Mouse (Mus musculus) stomach, embryonic 15.5 days (tissue): ENCODE results near the gene Ralgps1. TPM values are rescaled to one million over a fixed set of nuclear protein-coding genes. Genes with fewer than 3 reads are reported as not detected.

Experiments used
- ATAC-seq: fragments of 200-750 bp; cut with Nextera tagmentation; 2 replicates; pipeline ENCODE4 v1.8.0; 2017; ENCODE audit warnings: low read depth, moderate number of reproducible peaks, moderate TSS enrichment; ENCODE audit not compliant: insufficient read depth, low FRiP score
- H3K27ac ChIP-seq: fragments of 300-500 bp; sonication (generic); 2 replicates; pipeline ENCODE4 v1.5.1; 2015; ENCODE audit warnings: mild to moderate bottlenecking, inconsistent platforms
- H3K27me3 ChIP-seq: fragments of 300-500 bp; sonication (generic); replicated peaks from 2 replicates; pipeline ENCODE4 v1.6.1; 2015; ENCODE audit warnings: inconsistent platforms
- H3K36me3 ChIP-seq: fragments of 300-500 bp; sonication (generic); 2 replicates; pipeline ENCODE4 v1.6.1; 2015; ENCODE audit warnings: inconsistent platforms
- H3K4me1 ChIP-seq: fragments of 300-500 bp; sonication (generic); 2 replicates; pipeline ENCODE4 v1.6.1; 2015; ENCODE audit warnings: inconsistent platforms
- H3K4me2 ChIP-seq: fragments of 300-500 bp; sonication (generic); 2 replicates; pipeline ENCODE4 v1.6.1; 2015; ENCODE audit warnings: mild to moderate bottlenecking, inconsistent platforms
- H3K4me3 ChIP-seq: fragments of 300-500 bp; sonication (generic); replicated peaks from 2 replicates; pipeline ENCODE4 v1.5.1; 2015; ENCODE audit warnings: inconsistent platforms
- H3K9ac ChIP-seq: fragments of 300-500 bp; sonication (generic); 2 replicates; pipeline ENCODE4 v1.6.1; 2015; ENCODE audit warnings: inconsistent platforms
- H3K9me3 ChIP-seq: fragments of 300-500 bp; sonication (generic); 2 replicates; pipeline ENCODE4 v1.6.1; 2016; ENCODE audit warnings: inconsistent platforms
- WGBS: fragments of 180-500 bp; shearing (Covaris S2); methylation state at CpG from one replicate; pipeline ENCODE4 v1.1.7; 2015; 5-methylcytosine and 5-hydroxymethylcytosine counted together
- polyA plus RNA-seq: library from polyadenylated mRNA; unstranded; fragments of >200 nt; fragmentation: Nextera tagmentation; extraction: Ambion mirVana; gene quantifications from 2 replicates; pipeline ENCODE4 v1.2.1, GENCODE M21; 2015

Ralgps1 gene
- polyA plus RNA-seq, 1 experiment from 2014 or later, result 6.2 TPM

- Histone ChIP-seq H3K36me3 (no peaks in the 10 kb centered on the region; the same call in 1 of the 2 replicates), H3K9me3 (no peaks in the 10 kb centered on the region), H3K27me3 (no peaks in the 10 kb centered on the region), H3K4me3 (no peak overlapping the region), H3K4me1 (no peaks in the 10 kb centered on the region), H3K27ac (no peak overlapping the region), H3K4me2 (no peak overlapping the region), H3K9ac (no peak overlapping the region)
- 75% methylated on average over 2 of the region's 2 CpGs for WGBS
- ATAC-seq, result no peak
Observed at GRCm38 (mm10) chr2:33231788-33232187, 139.5 kb downstream of the Ralgps1 start.

- Histone ChIP-seq H3K27me3 (no peaks in the 10 kb centered on the region), H3K9me3 (no peaks in the 10 kb centered on the region), H3K9ac (no peak overlapping the region), H3K36me3 (no peaks in the 10 kb centered on the region; the same call in 1 of the 2 replicates), H3K4me1 (no peaks in the 10 kb centered on the region), H3K4me2 (no peak overlapping the region), H3K4me3 (no peak overlapping the region), H3K27ac (no peak overlapping the region)
- 63% methylated on average over 10 of the region's 10 CpGs for WGBS
- ATAC-seq, result no peak
Observed at GRCm38 (mm10) chr2:33230701-33231100, 140.6 kb downstream of the Ralgps1 start.

- Histone ChIP-seq H3K9me3 (no peaks in the 10 kb centered on the region), H3K9ac (no peak overlapping the region), H3K4me1 (no peaks in the 10 kb centered on the region), H3K4me3 (no peak overlapping the region), H3K4me2 (no peak overlapping the region), H3K27ac (no peak overlapping the region), H3K36me3 (no peaks in the 10 kb centered on the region; the same call in 1 of the 2 replicates), H3K27me3 (no peaks in the 10 kb centered on the region)
- 67% methylated on average over 15 of the region's 15 CpGs for WGBS
- no peak for ATAC-seq
Observed at GRCm38 (mm10) chr2:33228551-33228950, 142.7 kb downstream of the Ralgps1 start.

DNA sequence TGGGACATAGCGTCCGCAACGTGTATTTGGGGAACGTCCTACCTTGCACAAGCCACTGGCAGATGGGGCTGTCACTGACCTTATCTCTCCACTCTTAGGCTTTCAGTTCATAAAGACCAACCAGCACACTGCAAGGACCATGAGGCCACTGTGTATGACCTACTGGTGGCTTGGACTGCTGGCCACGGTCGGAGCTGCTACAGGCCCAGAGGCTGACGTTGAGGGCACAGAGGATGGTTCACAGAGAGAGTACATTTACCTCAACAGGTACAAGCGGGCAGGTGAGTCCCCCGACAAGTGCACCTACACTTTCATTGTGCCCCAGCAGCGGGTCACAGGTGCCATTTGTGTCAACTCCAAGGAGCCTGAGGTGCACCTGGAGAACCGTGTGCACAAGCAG lies 143.2 kb downstream of the Ralgps1 start:
- no peaks in the 10 kb centered on the region for H3K27me3 ChIP-seq
- WGBS, result 89% methylated on average over 11 of the region's 11 CpGs
- H3K4me3 ChIP-seq, result no peak overlapping the region
- H3K4me1 ChIP-seq, result no peaks in the 10 kb centered on the region
- ATAC-seq, result no peak
- no peaks in the 10 kb centered on the region; the same call in 1 of the 2 replicates for H3K36me3 ChIP-seq
- H3K27ac ChIP-seq, result no peak overlapping the region
- no peak overlapping the region for H3K9ac ChIP-seq
- no peak overlapping the region for H3K4me2 ChIP-seq
- no peaks in the 10 kb centered on the region for H3K9me3 ChIP-seq

- Histone ChIP-seq H3K4me3 (no peak overlapping the region), H3K4me2 (no peak overlapping the region), H3K9me3 (no peaks in the 10 kb centered on the region), H3K4me1 (no peaks in the 10 kb centered on the region), H3K27ac (no peak overlapping the region), H3K36me3 (no peaks in the 10 kb centered on the region), H3K27me3 (no peaks in the 10 kb centered on the region), H3K9ac (no peak overlapping the region)
- 87% methylated on average over 7 of the region's 7 CpGs for WGBS
- ATAC-seq, result no peak
Observed at GRCm38 (mm10) chr2:33225921-33226320, 145.4 kb downstream of the Ralgps1 start.

DNA sequence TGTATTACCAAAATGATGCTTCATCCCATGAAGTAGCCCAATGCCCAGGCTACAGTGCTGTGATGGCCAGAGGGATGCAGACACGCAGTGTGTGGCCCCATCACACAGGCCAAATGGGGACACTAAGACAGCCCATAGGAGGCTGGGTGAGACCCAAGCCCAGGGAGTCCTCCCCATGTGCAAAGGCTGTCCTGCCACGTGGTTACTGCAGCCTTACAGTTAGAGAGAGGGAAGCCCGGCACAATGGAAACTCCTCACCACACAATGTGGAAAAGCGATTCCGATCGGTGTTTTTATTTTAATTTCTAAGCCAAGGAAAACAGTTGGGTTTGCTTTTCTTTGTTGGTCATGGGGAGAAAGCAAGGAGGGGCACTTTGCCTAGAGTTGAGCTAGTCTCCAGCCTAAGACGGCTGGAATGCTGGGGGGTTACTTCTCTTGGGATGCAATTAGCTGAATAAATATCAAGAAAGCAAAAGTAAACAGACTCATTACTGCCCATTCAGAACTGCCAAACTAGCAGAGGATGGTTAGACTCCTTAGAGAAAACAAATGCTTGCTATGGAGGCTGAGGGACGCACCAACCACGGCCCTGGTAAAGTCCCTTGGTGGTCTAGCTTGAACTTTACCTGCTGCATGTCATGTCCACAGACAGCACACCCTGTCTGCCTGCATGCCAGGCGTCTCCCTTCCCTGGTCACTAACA lies 147.5 kb downstream of the Ralgps1 start:
- no peak overlapping the region for H3K4me3 ChIP-seq
- no peak for ATAC-seq
- H3K9me3 ChIP-seq, result no peaks in the 10 kb centered on the region
- WGBS, result 65% methylated on average over 10 of the region's 10 CpGs
- no peaks in the 10 kb centered on the region for H3K36me3 ChIP-seq
- no peak overlapping the region for H3K9ac ChIP-seq
- H3K4me2 ChIP-seq, result no peak overlapping the region
- no peak overlapping the region for H3K27ac ChIP-seq
- peaks cover 13% of the 10 kb centered on the region for H3K4me1 ChIP-seq
- no peaks in the 10 kb centered on the region for H3K27me3 ChIP-seq

GRCm38 (mm10) chr2:33222480-33222879 lies 148.8 kb downstream of the Ralgps1 start:
- Histone ChIP-seq H3K36me3 (no peaks in the 10 kb centered on the region), H3K27me3 (no peaks in the 10 kb centered on the region), H3K4me3 (no peak overlapping the region), H3K4me1 (peaks cover 23% of the 10 kb centered on the region), H3K9me3 (no peaks in the 10 kb centered on the region), H3K4me2 (no peak overlapping the region), H3K9ac (no peak overlapping the region), H3K27ac (no peak overlapping the region)
- WGBS, result 82% methylated on average over 6 of the region's 6 CpGs
- ATAC-seq, result no peak

DNA sequence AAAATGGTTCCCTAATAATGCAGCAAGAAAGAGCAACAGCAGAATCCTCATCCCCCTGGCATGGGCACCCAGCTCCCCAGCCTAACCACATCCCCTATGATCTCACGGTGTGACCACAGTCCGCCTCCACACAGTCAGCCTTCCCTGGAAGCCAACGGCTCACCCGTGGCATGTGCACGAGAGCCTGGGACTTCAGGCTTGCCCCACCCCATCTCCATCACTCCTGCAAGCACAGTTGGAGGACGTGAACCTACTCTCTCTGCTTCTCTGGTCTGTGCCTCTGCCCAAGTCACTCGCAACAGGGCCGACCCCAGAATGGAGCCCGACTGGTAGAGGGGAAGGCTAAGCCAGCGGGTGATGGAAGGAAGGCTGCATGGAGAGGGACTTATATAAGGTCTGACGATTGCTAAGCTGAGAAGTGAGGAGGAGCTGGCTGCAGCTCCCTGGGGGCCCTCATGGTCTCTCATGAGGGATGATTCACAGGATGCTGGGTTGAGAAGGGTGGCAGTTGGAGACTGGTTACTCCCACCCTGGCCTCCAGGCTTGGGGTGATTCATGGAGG lies 149.9 kb downstream of the Ralgps1 start:
- H3K27ac ChIP-seq, result no peak overlapping the region

DNA sequence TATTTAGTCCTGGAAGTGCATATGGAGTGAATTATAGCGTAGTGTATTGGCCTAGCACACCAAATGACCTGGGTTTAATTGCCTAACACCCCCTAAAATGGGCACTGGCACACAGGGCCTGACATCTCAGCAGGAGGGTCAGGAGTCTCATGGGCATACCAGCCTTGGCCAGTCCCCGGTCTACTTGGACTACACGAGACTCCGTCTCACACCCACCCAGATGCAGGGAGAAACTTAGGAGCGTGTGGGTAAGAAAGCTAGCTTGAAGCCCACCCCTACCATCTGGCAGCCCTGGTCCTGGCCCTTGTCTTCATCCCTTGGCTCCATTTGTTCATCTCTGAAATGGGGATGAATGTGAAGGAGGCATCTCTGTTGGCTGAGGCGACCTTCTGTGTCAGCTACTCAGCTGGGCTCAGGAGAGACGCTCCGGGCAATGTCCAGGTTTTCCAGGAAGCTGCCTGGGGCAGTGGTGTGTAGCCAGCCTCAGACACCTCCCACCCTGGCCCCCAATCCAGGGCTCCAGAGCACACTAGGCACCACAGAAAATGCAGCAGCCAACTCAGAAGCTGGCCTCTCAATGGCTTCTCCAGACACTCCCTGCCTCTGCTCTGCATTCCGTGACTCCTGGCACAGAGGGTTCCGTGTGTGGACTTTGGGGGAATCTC lies 150.5 kb downstream of the Ralgps1 start:
- no peak overlapping the region for H3K4me2 ChIP-seq
- H3K27me3 ChIP-seq, result no peaks in the 10 kb centered on the region
- no peaks in the 10 kb centered on the region for H3K36me3 ChIP-seq
- H3K9ac ChIP-seq, result no peak overlapping the region
- H3K9me3 ChIP-seq, result no peaks in the 10 kb centered on the region
- H3K4me1 ChIP-seq, result peaks cover 28% of the 10 kb centered on the region
- H3K27ac ChIP-seq, result no peak overlapping the region
- 91% methylated on average over 10 of the region's 10 CpGs for WGBS
- ATAC-seq, result no peak
- no peak overlapping the region for H3K4me3 ChIP-seq

More for the DNA sequence above, 149.9 kb downstream of the Ralgps1 start:
- H3K36me3 ChIP-seq, result no peaks in the 10 kb centered on the region
- H3K4me1 ChIP-seq, result peaks cover 25% of the 10 kb centered on the region
- no peak overlapping the region for H3K4me2 ChIP-seq
- no peak overlapping the region for H3K4me3 ChIP-seq
- H3K9ac ChIP-seq, result no peak overlapping the region
- no peaks in the 10 kb centered on the region for H3K9me3 ChIP-seq
- 90% methylated on average over 11 of the region's 11 CpGs for WGBS
- no peak for ATAC-seq
- H3K27me3 ChIP-seq, result no peaks in the 10 kb centered on the region

DNA sequence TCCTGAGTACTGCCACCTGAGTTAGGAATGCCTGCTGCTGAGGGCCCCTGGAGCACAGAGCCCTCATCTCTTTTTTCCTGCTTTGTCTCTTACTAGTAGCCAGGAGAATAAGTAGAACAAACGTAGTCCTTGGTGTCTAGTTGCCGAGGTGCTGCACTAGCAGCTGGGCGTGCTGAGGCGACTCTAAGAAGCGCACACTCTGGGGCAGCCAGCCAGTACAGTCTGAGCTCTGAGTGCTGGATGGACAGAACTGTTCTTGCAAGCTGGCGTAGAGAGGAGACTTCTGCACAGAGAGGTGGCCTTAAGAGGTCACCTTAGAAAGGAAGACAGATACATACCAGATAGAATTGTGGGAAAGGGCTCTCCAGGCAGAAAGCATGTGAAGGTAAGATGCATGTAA lies 151.0 kb downstream of the Ralgps1 start:
- Histone ChIP-seq H3K36me3 (no peaks in the 10 kb centered on the region), H3K27ac (no peak overlapping the region), H3K4me2 (no peak overlapping the region), H3K9me3 (no peaks in the 10 kb centered on the region), H3K4me1 (peaks cover 33% of the 10 kb centered on the region), H3K4me3 (no peak overlapping the region), H3K27me3 (no peaks in the 10 kb centered on the region), H3K9ac (no peak overlapping the region)
- WGBS, result 73% methylated on average over 6 of the region's 6 CpGs
- ATAC-seq, result no peak

DNA sequence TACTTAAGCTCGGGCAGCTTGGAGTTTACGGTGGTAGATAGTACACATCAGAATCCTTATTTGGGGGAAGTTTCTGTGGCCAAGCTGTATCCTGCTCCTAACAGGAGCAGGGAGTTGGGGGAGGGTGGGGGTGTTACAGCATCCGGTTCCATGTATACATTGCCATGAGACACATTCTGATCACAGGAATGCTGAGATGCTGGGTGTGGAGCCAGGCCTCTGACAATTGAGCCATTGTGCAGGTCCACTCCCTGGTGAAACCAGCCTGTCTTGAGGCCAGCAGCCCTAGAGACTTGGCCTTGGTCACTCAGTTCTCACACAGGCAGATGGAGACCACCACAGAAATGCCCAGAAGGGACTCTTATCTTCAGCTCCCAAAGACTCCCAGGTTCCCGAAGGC lies 151.6 kb downstream of the Ralgps1 start:
- Histone ChIP-seq H3K9me3 (no peaks in the 10 kb centered on the region), H3K4me1 (peaks cover 36% of the 10 kb centered on the region), H3K4me2 (no peak overlapping the region), H3K36me3 (no peaks in the 10 kb centered on the region), H3K4me3 (no peak overlapping the region), H3K9ac (no peak overlapping the region), H3K27me3 (no peaks in the 10 kb centered on the region), H3K27ac (no peak overlapping the region)
- no peak for ATAC-seq
- WGBS, result 59% methylated on average over 4 of the region's 4 CpGs

DNA sequence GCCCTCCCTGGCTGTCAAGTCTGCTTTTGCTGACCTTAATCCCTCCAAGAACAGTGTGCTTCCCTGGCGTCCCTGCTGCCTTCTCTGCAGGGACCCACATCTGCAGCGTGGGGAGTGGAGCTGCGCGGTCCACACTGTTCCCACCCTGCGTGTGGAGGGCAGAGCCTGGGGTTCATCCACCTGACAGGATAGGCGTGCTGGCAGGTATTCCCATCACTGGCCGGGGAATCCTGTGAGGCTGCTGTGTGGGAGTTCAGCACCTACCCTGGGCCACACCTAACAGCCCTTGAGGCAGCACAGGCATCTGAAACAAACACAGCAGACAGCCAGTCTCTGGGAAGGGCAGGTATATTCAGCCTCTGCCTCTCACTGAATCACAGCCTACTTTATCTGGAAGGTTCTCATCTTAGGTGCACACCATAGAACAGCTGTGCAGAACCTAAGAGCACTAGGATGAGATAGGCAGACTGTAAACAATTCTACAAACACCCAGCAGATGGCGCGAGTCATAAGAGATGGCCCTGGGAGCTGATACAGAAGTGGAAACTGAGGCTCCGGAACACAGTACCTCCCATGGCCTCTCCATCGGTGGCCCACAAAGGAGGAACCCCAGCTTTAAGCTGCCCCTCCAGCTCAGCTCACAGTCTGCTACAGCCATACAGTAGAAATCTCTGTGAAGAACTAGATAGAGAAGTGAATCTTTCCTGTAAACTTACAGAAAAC lies 152.2 kb downstream of the Ralgps1 start:
- Histone ChIP-seq H3K9me3 (no peaks in the 10 kb centered on the region), H3K9ac (no peak overlapping the region), H3K27ac (no peak overlapping the region), H3K4me1 (peaks cover 36% of the 10 kb centered on the region), H3K36me3 (no peaks in the 10 kb centered on the region), H3K27me3 (no peaks in the 10 kb centered on the region), H3K4me2 (0 out of 2 replicates have a peak overlapping the region, but pooled peaks have one; percentile 6), H3K4me3 (no peak overlapping the region)
- 69% methylated on average over 11 of the region's 11 CpGs for WGBS
- ATAC-seq, result no peak
